Mouse (Mus musculus): ENCODE data around the gene Acacb. TPM values are rescaled to one million over a fixed set of nuclear protein-coding genes. Genes with fewer than 3 reads are reported as not detected.

Gene Acacb
- polyA plus RNA-seq, 1 experiment from 2014 or later = 1.7 TPM

DNA sequence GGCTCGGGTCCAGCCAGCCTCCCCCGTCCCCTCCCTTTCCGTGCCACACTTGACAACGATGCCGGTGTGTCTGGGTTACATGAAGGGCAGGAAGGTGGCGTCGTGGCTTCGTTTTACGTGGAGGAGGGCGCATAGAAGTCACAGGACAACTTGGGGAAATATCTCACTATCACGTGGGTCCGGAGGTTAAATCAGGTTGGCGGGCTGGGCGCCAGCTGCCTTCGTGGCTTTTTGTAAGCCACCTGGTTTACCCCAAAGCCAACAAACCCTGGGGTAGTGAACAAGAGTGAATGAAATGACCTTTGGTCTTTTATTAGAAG is 14.9 kb upstream of the Acacb start:
- Histone ChIP-seq H3K27me3 (ENCODE audit: control insufficient read depth, insufficient read depth, low read length) (no peaks in the 10 kb centered on the region), H3K4me1 (ENCODE audit: control insufficient read depth, insufficient read depth, low read length) (peaks cover 24% of the 10 kb centered on the region), H3K4me3 (ENCODE audit: low read depth, low read length) (peak overlapping the region; percentile 84), H3K27ac (ENCODE audit: low read depth, low read length) (no peak overlapping the region), H3K9me3 (ENCODE audit: control insufficient read depth, low read length) (no peaks in the 10 kb centered on the region), H3K36me3 (ENCODE audit: control insufficient read depth, insufficient read depth, low read length) (0 out of 2 replicates have a peak, but pooled peaks cover 2% of the 10 kb centered on the region), H3K4me2 (peak overlapping the region; percentile 96), H3K9ac (ENCODE audit: low read length) (peak overlapping the region; percentile 73)
- DNase-seq (ENCODE audit: low spot score, missing footprints) (no peak), ATAC-seq (ENCODE audit: low FRiP score) (no peak)
- WGBS = 1% methylated on average over 15 of the region's 15 CpGs

DNA sequence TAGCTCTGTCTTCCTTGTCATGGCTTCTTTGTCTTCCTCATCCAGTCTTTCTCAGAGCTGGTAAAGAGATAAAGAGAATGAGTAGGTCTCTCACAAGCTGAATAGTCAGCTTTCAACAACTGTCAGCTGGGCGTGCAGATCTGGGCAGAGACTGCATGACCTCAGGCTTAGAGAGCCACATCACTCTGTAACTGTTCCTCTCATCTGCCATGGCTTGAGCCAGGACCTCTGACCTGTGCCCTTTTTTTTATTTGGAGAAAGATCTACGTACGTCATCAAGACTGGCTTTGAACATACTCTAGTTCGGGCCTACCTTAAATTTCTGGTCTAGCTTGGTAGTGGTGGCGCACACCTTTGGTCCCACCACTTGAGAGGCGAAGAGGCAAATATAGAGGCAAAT is 13.5 kb upstream of the Acacb start:
- no peak overlapping the region for H3K4me3 ChIP-seq (ENCODE audit: low read depth, low read length)
- H3K27me3 ChIP-seq (ENCODE audit: control insufficient read depth, insufficient read depth, low read length) = no peaks in the 10 kb centered on the region
- DNase-seq (ENCODE audit: low spot score, missing footprints) (no peak), ATAC-seq (ENCODE audit: low FRiP score) (no peak)
- peaks cover 8% of the 10 kb centered on the region; the same call in 1 of the 2 replicates for H3K36me3 ChIP-seq (ENCODE audit: control insufficient read depth, insufficient read depth, low read length)
- H3K27ac ChIP-seq (ENCODE audit: low read depth, low read length) = no peak overlapping the region
- H3K9ac ChIP-seq (ENCODE audit: low read length) = no peak overlapping the region
- peaks cover 24% of the 10 kb centered on the region for H3K4me1 ChIP-seq (ENCODE audit: control insufficient read depth, insufficient read depth, low read length)
- no peaks in the 10 kb centered on the region for H3K9me3 ChIP-seq (ENCODE audit: control insufficient read depth, low read length)
- H3K4me2 ChIP-seq = no peak overlapping the region
- 84% methylated on average over 6 of the region's 6 CpGs for WGBS

DNA sequence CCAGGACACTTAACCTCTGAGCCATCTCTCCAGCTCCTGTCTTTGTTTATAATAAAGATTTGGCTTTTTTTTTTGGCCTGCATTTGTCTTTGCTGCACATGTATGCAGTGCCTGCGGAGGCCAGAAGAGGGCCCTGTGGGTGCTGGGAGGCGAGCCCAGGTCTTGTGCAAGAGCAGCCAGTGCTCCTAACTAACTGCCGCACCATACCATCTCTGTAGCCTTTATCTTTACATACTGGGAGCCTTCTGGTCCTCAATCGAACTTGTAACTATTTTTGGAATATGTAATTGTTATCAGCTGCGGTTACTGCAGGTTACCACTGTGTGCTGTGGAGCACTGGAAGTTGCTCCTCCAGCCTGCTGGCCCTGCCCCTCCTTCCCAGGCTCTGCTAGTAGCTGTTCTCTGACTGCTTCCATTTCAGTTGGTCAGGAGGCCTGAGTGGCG is 12.2 kb upstream of the Acacb start:
- Histone ChIP-seq H3K27me3 (ENCODE audit: control insufficient read depth, insufficient read depth, low read length) (no peaks in the 10 kb centered on the region), H3K9me3 (ENCODE audit: control insufficient read depth, low read length) (no peaks in the 10 kb centered on the region), H3K27ac (ENCODE audit: low read depth, low read length) (no peak overlapping the region), H3K9ac (ENCODE audit: low read length) (no peak overlapping the region), H3K4me1 (ENCODE audit: control insufficient read depth, insufficient read depth, low read length) (peaks cover 24% of the 10 kb centered on the region), H3K4me2 (no peak overlapping the region), H3K4me3 (ENCODE audit: low read depth, low read length) (no peak overlapping the region), H3K36me3 (ENCODE audit: control insufficient read depth, insufficient read depth, low read length) (peaks cover 8% of the 10 kb centered on the region; the same call in 1 of the 2 replicates)
- DNase-seq (ENCODE audit: low spot score, missing footprints) (no peak), ATAC-seq (ENCODE audit: low FRiP score) (no peak)
- WGBS = 71% methylated on average over 6 of the region's 6 CpGs

DNA sequence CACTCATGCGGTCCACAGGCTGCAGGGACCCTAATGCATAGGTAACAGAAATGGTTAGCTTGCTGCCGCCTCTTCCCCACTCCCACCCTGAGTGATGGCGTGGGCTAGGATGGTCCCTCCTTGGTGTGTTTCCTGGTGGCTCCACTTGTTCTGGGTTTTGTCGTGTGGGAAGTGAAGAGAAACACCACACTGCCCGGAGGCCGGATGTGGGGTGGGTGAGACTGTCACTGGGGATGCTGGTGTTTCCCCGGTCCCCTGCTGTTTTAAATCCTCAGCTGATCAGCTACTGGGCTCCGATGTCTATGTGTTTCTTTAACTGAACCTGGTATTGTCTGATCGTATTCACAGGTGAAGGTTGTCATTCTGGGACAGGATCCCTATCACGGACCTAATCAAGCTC is 10.8 kb upstream of the Acacb start:
- H3K4me3 ChIP-seq (ENCODE audit: low read depth, low read length) = no peak overlapping the region
- DNase-seq (ENCODE audit: low spot score, missing footprints) = no peak
- no peaks in the 10 kb centered on the region for H3K9me3 ChIP-seq (ENCODE audit: control insufficient read depth, low read length)
- no peaks in the 10 kb centered on the region for H3K27me3 ChIP-seq (ENCODE audit: control insufficient read depth, insufficient read depth, low read length)
- H3K36me3 ChIP-seq (ENCODE audit: control insufficient read depth, insufficient read depth, low read length) = peaks cover 8% of the 10 kb centered on the region; the same call in 1 of the 2 replicates
- H3K4me2 ChIP-seq = no peak overlapping the region
- 94% methylated on average over 10 of the region's 10 CpGs for WGBS
- no peak overlapping the region for H3K9ac ChIP-seq (ENCODE audit: low read length)
- no peak overlapping the region for H3K27ac ChIP-seq (ENCODE audit: low read depth, low read length)
- H3K4me1 ChIP-seq (ENCODE audit: control insufficient read depth, insufficient read depth, low read length) = peaks cover 22% of the 10 kb centered on the region
- no peak for ATAC-seq (ENCODE audit: low FRiP score)

DNA sequence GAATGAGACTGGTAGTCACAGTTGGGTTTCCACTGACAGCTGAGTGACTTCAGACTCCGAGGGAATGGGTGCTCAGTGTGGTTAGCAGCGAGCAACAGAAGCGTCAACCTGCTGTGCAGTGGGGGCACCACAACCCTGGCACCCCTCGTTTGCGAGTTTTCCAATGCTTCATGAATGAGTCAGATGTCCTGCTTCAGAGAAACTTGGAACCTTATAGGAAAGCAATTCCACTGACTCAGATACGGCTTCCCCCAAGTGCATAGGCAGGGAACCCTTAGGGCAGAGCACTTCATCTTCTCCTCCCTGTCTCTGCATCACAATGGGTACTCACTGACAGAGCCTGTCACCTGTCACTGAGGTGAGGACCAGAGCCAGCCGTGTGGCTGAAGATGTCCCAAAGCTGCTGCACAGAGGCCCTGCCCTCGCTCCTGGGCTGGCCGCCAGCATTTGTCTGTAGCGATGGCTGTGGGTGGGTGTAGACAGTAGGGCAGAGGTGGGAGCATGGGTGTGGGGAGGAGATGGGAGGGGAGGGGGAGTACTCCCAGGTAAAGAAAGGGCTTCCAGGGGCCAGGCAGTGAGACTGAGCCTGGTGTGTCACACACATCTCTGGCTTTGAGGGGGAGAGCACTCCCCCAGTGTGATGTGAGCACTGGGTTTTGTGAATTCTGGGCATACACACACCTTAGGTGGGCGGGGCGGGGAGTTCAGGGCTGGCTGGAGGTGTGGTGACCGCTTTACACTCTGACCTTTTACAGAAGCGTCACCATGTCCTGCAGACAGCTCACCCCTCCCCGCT is 8.7 kb upstream of the Acacb start:
- peaks cover 6% of the 10 kb centered on the region for H3K4me1 ChIP-seq (ENCODE audit: control insufficient read depth, insufficient read depth, low read length)
- no peaks in the 10 kb centered on the region for H3K27me3 ChIP-seq (ENCODE audit: control insufficient read depth, insufficient read depth, low read length)
- no peak overlapping the region for H3K4me2 ChIP-seq
- H3K9me3 ChIP-seq (ENCODE audit: control insufficient read depth, low read length) = no peaks in the 10 kb centered on the region
- H3K36me3 ChIP-seq (ENCODE audit: control insufficient read depth, insufficient read depth, low read length) = peaks cover 8% of the 10 kb centered on the region; the same call in 1 of the 2 replicates
- no peak overlapping the region for H3K4me3 ChIP-seq (ENCODE audit: low read depth, low read length)
- H3K27ac ChIP-seq (ENCODE audit: low read depth, low read length) = no peak overlapping the region
- 93% methylated on average over 15 of the region's 15 CpGs for WGBS
- 0 out of 2 replicates have a peak overlapping the region, but pooled peaks have one; percentile 15 for H3K9ac ChIP-seq (ENCODE audit: low read length)
- ATAC-seq (ENCODE audit: low FRiP score) = no peak
- no peak for DNase-seq (ENCODE audit: low spot score, missing footprints)

DNA sequence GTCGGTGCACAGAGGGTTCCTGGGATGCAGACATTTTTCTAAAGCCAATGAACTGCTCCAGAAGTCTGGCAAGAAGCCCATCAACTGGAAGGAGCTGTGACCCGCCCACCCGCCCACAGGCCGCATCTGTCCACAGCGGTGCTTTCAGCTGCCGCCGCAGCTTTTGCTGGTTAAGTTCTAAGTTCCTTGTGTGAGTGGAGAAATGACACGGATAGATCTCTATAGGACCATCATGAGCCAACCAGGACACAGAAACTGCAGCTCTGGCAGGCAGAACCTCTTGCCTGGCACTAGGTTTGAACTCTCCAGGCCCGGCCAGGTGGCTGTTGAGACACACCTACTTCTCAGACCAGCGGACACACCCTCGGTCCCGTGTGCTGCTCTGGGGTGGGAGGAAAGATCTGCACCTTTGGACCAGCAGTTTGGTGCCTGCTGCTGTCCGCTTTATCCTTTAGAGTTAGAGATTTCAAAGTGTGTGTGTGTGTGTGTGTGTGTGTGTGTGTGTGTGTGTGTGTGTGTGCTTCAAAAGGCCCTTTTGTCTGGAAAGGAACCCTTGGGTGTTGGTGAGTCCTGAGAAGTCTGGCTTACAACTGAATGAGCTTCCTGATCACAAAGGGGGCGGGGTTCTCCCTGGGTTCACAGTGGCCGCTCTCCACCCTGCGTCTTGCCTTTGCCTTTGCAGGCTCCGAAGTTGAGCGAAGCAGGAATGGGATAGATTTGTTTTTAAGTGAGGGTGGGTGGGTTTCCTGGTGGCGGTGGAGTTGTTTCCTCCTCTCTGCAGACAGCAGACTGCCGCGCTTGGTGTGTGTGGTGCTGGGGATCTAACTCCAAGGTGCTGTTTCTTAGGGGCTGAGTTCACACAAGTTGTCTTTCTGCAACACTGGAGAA is 7.8 kb upstream of the Acacb start:
- no peaks in the 10 kb centered on the region for H3K27me3 ChIP-seq (ENCODE audit: control insufficient read depth, insufficient read depth, low read length)
- no peak overlapping the region for H3K4me2 ChIP-seq
- no peak overlapping the region for H3K9ac ChIP-seq (ENCODE audit: low read length)
- H3K27ac ChIP-seq (ENCODE audit: low read depth, low read length) = no peak overlapping the region
- no peak overlapping the region for H3K4me3 ChIP-seq (ENCODE audit: low read depth, low read length)
- H3K9me3 ChIP-seq (ENCODE audit: control insufficient read depth, low read length) = no peaks in the 10 kb centered on the region
- WGBS = 87% methylated on average over 21 of the region's 21 CpGs
- H3K36me3 ChIP-seq (ENCODE audit: control insufficient read depth, insufficient read depth, low read length) = peaks cover 7% of the 10 kb centered on the region; the same call in 1 of the 2 replicates
- no peak for ATAC-seq (ENCODE audit: low FRiP score)
- H3K4me1 ChIP-seq (ENCODE audit: control insufficient read depth, insufficient read depth, low read length) = peaks cover 1% of the 10 kb centered on the region
- DNase-seq (ENCODE audit: low spot score, missing footprints) = no peak

DNA sequence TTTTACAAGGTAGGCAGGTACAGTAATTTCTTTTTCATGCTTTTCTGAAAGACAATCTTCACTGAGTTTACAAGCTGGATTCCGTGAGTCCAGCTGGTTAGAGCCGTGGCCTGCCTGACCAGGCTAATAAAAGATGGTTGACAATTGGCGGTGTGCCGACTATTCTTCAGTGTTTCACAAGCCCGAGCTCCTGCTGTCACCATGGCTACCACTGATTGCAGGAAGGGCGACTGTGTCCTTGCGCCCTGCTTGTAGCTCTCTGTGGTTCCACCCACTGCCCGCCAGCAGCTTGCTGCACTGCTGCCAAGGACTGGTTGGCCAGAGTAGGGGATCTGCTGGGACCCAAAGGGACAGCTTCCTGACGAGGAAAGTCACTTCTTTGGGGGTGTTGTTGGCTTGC is 7.2 kb upstream of the Acacb start:
- Histone ChIP-seq H3K36me3 (ENCODE audit: control insufficient read depth, insufficient read depth, low read length) (peaks cover 6% of the 10 kb centered on the region; the same call in 1 of the 2 replicates), H3K4me1 (ENCODE audit: control insufficient read depth, insufficient read depth, low read length) (no peaks in the 10 kb centered on the region), H3K4me3 (ENCODE audit: low read depth, low read length) (no peak overlapping the region), H3K9me3 (ENCODE audit: control insufficient read depth, low read length) (no peaks in the 10 kb centered on the region), H3K27ac (ENCODE audit: low read depth, low read length) (no peak overlapping the region), H3K27me3 (ENCODE audit: control insufficient read depth, insufficient read depth, low read length) (no peaks in the 10 kb centered on the region), H3K4me2 (no peak overlapping the region), H3K9ac (ENCODE audit: low read length) (no peak overlapping the region)
- ATAC-seq (ENCODE audit: low FRiP score) = peak; percentile 70; the same call in 1 of the 2 replicates
- 53% methylated on average over 9 of the region's 9 CpGs for WGBS
- DNase-seq (ENCODE audit: low spot score, missing footprints) = no peak

DNA sequence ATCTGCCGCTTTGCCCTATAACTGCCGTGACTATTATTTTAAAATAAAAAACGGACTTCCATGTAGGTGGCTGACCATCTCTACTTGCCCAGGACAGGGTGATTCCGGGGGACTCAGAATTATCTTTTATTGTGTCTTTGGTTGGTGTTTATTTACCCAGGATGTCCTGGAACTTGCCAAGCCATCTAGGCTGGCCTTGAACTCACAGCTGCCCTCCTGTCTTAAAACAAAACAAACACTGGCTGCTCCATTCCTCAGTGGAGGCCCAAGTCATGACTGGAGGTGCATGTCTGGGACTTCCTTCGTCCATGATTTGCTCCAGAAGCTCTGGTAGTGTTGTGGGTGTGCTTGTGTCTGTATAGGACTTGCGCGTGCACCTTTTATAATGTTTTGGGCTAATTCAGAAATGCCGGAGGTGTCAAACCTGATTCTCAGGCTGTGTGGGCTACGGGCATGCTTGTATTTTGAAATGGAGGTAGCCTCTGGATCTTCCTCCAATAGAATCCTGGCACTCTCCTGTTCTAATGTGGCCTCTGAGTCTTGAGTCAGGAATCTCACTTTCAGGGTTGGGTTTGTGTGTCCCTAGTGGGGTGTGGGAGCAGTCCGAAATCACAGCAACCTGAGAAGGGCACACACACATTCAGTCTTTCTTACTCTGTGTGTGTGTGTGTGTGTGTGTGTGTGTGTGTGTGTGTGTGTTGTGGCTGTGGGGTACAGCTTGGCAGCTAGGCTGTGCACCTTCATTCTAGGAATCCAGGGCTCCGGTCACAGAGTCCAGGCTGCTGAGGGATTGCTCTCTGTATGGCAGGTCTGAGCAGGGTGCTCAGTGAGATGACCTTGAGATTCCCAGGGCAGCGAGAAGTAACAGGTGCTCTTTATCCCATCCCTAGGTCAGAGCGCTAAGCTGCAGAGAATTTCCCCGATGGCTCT is 973 bp downstream of the Acacb start:
- Histone ChIP-seq H3K27ac (ENCODE audit: low read depth, low read length) (no peak overlapping the region), H3K27me3 (ENCODE audit: control insufficient read depth, insufficient read depth, low read length) (no peaks in the 10 kb centered on the region), H3K36me3 (ENCODE audit: control insufficient read depth, insufficient read depth, low read length) (no peaks in the 10 kb centered on the region), H3K4me3 (ENCODE audit: low read depth, low read length) (no peak overlapping the region), H3K9ac (ENCODE audit: low read length) (no peak overlapping the region), H3K9me3 (ENCODE audit: control insufficient read depth, low read length) (no peaks in the 10 kb centered on the region), H3K4me2 (no peak overlapping the region), H3K4me1 (ENCODE audit: control insufficient read depth, insufficient read depth, low read length) (no peaks in the 10 kb centered on the region; the same call in 1 of the 2 replicates)
- ATAC-seq (ENCODE audit: low FRiP score) (no peak), DNase-seq (ENCODE audit: low spot score, missing footprints) (no peak)
- 90% methylated on average over 14 of the region's 14 CpGs for WGBS

All from midbrain, embryonic 11.5 days (tissue).